Mouse (Mus musculus): ENCODE measurements around the gene Hist1h2be. TPM values are rescaled to one million over a fixed set of nuclear protein-coding genes. Genes with fewer than 3 reads are reported as not detected.
"Not testable (repeated sequence)": the region's sequence is repeated elsewhere in the genome, so short reads cannot be mapped to it uniquely, and the experiment has no call there.

Hist1h2be gene
- polyA plus RNA-seq, 1 experiment from 2014 or later, result 3.2 TPM

DNA sequence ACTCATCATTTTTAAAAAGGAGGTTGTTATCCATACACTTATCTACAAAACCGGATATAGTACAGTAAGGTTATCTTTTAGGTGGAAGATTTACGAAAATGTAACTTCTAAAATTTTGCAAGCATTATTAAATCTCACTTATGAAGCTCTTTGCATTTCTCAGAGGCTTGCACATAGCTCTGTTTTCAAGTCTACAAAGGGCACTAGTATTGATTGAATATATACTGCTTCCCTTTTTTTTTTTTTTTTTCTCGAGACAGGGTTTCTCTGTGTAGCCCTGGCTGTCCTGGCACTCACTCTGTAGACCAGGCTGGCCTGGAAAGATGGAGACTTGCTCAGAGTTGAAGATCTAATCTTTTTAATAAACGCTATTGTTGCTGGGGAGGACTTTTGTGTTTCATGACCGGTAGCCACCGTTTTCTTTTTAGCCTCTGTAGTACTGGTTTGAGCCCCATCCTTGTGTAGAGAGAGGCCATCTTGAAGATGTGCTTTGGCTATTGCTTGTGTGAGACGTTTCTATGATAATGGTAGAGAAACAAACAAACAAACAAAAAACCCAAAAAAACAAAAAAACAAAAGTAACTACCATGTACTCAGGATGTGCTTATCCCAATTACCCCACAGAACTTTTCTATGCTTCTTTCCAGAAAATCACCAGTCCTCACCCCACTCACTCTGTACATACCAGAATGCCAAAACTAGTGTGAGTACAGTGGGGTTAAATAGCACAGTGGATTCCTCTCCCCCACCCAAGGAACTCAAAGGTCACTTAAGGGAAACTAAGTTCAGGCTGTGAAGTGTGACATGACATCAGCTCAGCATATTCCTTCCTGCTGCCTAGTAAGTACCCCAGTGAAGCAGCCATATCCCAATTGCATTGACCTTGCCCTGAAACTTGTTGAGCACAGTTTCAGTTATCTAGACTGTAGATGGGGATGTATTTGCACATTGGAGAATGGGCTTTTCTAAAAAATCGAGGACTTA, 68.7 kb downstream of the Hist1h2be start:
- 49% methylated on average over 8 of the region's 8 CpGs for WGBS
- peaks cover 18% of the 10 kb centered on the region for H3K4me1 ChIP-seq (ENCODE audit: insufficient read depth, low read length)
- H3K27me3 ChIP-seq (ENCODE audit: insufficient read depth, low read length), result no peaks in the 10 kb centered on the region
- no peaks in the 10 kb centered on the region for H3K36me3 ChIP-seq (ENCODE audit: insufficient read depth, low read length)
- H3K4me2 ChIP-seq (replicated peaks; ENCODE audit: low read depth, low read length), result peak overlapping the region; percentile 68
- ATAC-seq (ENCODE audit: low FRiP score, low TSS enrichment), result no peak
- H3K4me3 ChIP-seq (ENCODE audit: low read length), result peak overlapping the region; percentile 52
- H3K27ac ChIP-seq (ENCODE audit: low read length), result peak overlapping the region; percentile 96
- no peaks in the 10 kb centered on the region for H3K9me3 ChIP-seq (ENCODE audit: low read length)
- H3K9ac ChIP-seq (replicated peaks; ENCODE audit: low read length), result peak overlapping the region; percentile 69; the same call in 1 of the 2 replicates

GRCm38 (mm10) chr13:23551146-23551834, 69.6 kb downstream of the Hist1h2be start, which contains the start of gene Hist1h4f:
Hist1h4f (minus strand) TSS chr13:23551648.
- not testable (repeated sequence) for H3K36me3 ChIP-seq (ENCODE audit: insufficient read depth, low read length); H3K9me3 ChIP-seq (ENCODE audit: low read length); H3K27me3 ChIP-seq (ENCODE audit: insufficient read depth, low read length)
- peak within 1 kb of the TSS; percentile 68 for H3K4me2 ChIP-seq (replicated peaks; ENCODE audit: low read depth, low read length)
- under 1% methylated on average over 44 of the region's 47 CpGs for WGBS
- ATAC-seq (ENCODE audit: low FRiP score, low TSS enrichment), result peak; percentile 88
- H3K4me3 ChIP-seq (ENCODE audit: low read length), result peak within 1 kb of the TSS; percentile 52
- peaks cover 14% of the 10 kb centered on the region for H3K4me1 ChIP-seq (ENCODE audit: insufficient read depth, low read length)
- peak within 1 kb of the TSS; percentile 96 for H3K27ac ChIP-seq (ENCODE audit: low read length)
- peak within 1 kb of the TSS; percentile 69 for H3K9ac ChIP-seq (replicated peaks; ENCODE audit: low read length)

GRCm38 (mm10) chr13:23550761-23551145, 70.2 kb downstream of the Hist1h2be start:
- ATAC-seq (ENCODE audit: low FRiP score, low TSS enrichment), result no peak

GRCm38 (mm10) chr13:23546694-23547093, 74.2 kb downstream of the Hist1h2be start:
- H3K36me3 ChIP-seq (ENCODE audit: insufficient read depth, low read length), result no peaks in the 10 kb centered on the region

More at GRCm38 (mm10) chr13:23550761-23551145, 70.2 kb downstream of the Hist1h2be start:
- Histone ChIP-seq H3K4me3 (ENCODE audit: low read length) (peak overlapping the region; percentile 52), H3K9ac (replicated peaks; ENCODE audit: low read length) (peak overlapping the region; percentile 69), H3K27me3 (ENCODE audit: insufficient read depth, low read length) (no peaks in the 10 kb centered on the region), H3K4me2 (replicated peaks; ENCODE audit: low read depth, low read length) (peak overlapping the region; percentile 68), H3K4me1 (ENCODE audit: insufficient read depth, low read length) (peaks cover 14% of the 10 kb centered on the region), H3K9me3 (ENCODE audit: low read length) (no peaks in the 10 kb centered on the region), H3K27ac (ENCODE audit: low read length) (peak overlapping the region; percentile 96), H3K36me3 (ENCODE audit: insufficient read depth, low read length) (no peaks in the 10 kb centered on the region)
- WGBS, result 0% methylated on average over 3 of the region's 3 CpGs

GRCm38 (mm10) chr13:23544787-23545120, 76.2 kb downstream of the Hist1h2be start:
- H3K27me3 ChIP-seq (ENCODE audit: insufficient read depth, low read length); H3K36me3 ChIP-seq (ENCODE audit: insufficient read depth, low read length); H3K4me1 ChIP-seq (ENCODE audit: insufficient read depth, low read length); H3K9me3 ChIP-seq (ENCODE audit: low read length): not testable (repeated sequence)
- 0% methylated on average over 12 of the region's 14 CpGs for WGBS
- Histone ChIP-seq H3K4me2 (replicated peaks; ENCODE audit: low read depth, low read length) (peak overlapping the region; percentile 46), H3K27ac (ENCODE audit: low read length) (peak overlapping the region; percentile 90; the same call in 1 of the 2 replicates), H3K4me3 (ENCODE audit: low read length) (peak overlapping the region; percentile 51), H3K9ac (replicated peaks; ENCODE audit: low read length) (peak overlapping the region; percentile 66; the same call in 1 of the 2 replicates)
- ATAC-seq (ENCODE audit: low FRiP score, low TSS enrichment), result peak; percentile 7; the same call in 1 of the 2 replicates

More at GRCm38 (mm10) chr13:23546694-23547093, 74.2 kb downstream of the Hist1h2be start:
- Histone ChIP-seq H3K9me3 (ENCODE audit: low read length) (no peaks in the 10 kb centered on the region), H3K9ac (replicated peaks; ENCODE audit: low read length) (no peak overlapping the region), H3K4me1 (ENCODE audit: insufficient read depth, low read length) (peaks cover 6% of the 10 kb centered on the region), H3K4me3 (ENCODE audit: low read length) (no peak overlapping the region), H3K27ac (ENCODE audit: low read length) (no peak overlapping the region), H3K27me3 (ENCODE audit: insufficient read depth, low read length) (no peaks in the 10 kb centered on the region), H3K4me2 (replicated peaks; ENCODE audit: low read depth, low read length) (no peak overlapping the region)
- WGBS, result 72% methylated on average over 5 of the region's 5 CpGs
- ATAC-seq (ENCODE audit: low FRiP score, low TSS enrichment), result no peak

DNA sequence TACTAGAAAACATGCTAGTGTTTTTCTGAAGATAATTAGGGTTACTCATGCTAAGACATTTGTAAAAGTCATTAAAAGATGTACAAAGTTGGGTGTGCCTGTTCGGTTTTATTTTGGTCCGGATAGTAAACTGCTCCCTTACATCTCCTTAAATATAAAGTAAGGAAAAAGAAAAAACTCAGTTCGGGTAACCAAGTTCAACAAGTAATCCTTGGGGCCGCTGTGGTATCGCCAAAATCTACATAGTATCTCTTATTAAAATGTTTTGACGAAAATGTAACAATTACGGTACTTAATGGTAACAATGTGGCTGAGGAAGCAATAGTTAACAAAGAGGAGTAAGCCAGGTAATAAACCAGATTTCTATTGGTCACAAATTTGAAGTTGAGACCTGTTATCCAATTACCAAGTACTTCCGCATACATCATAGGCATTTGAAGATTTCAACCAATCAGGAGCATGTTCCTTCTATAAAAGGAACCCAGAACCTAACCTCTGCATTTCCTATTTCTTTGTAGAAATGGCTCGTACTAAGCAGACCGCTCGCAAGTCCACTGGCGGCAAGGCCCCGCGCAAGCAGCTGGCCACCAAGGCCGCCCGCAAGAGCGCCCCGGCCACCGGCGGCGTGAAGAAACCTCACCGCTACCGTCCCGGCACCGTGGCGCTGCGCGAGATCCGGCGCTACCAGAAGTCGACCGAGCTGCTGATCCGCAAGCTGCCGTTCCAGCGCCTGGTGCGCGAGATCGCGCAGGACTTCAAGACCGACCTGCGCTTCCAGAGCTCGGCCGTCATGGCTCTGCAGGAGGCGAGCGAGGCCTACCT, 76.7 kb downstream of the Hist1h2be start, which contains the start of gene Hist1h3f:
TSS of gene Hist1h3f (plus strand) at position 88 of the 822 bp plus-strand sequence.
- Histone ChIP-seq H3K9me3 (ENCODE audit: low read length) (no peaks in the 10 kb centered on the region), H3K36me3 (ENCODE audit: insufficient read depth, low read length) (no peaks in the 10 kb centered on the region), H3K27me3 (ENCODE audit: insufficient read depth, low read length) (no peaks in the 10 kb centered on the region), H3K9ac (replicated peaks; ENCODE audit: low read length) (peak within 1 kb of the TSS; percentile 74), H3K27ac (ENCODE audit: low read length) (peak within 1 kb of the TSS; percentile 97), H3K4me1 (ENCODE audit: insufficient read depth, low read length) (peaks cover 5% of the 10 kb centered on the region; the same call in 1 of the 2 replicates), H3K4me2 (replicated peaks; ENCODE audit: low read depth, low read length) (peak within 1 kb of the TSS; percentile 86), H3K4me3 (ENCODE audit: low read length) (peak within 1 kb of the TSS; percentile 54)
- under 1% methylated on average over 25 of the region's 45 CpGs for WGBS
- peak; percentile 93 for ATAC-seq (ENCODE audit: low FRiP score, low TSS enrichment)

DNA sequence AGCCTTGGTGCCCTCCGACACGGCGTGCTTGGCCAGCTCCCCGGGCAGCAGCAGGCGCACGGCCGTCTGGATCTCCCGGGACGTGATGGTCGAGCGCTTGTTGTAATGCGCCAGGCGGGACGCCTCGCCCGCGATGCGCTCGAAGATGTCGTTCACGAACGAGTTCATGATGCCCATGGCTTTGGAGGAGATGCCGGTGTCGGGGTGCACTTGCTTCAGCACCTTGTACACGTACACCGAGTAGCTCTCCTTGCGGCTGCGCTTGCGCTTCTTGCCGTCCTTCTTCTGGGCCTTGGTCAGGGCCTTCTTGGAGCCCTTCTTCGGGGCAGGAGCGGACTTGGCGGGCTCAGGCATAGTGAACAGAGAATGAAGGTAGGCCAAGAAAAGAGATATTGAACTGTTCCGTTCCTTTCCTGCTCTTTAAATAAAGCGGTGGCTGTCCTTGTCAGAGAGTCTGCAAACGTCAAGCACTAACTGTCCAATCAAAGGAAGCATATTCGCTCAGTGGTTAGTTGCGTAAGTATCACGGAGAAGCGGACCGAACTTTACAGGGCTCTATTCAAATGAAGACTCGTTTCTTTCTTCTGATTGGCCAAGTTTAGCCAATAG, 77.8 kb downstream of the Hist1h2be start, which contains the start of gene Hist1h2bh:
TSS of gene Hist1h2bh (minus strand) at position 394 of the 609 bp plus-strand sequence.
- H3K9ac ChIP-seq (replicated peaks; ENCODE audit: low read length), result peak within 1 kb of the TSS; percentile 74
- H3K4me1 ChIP-seq (ENCODE audit: insufficient read depth, low read length); H3K9me3 ChIP-seq (ENCODE audit: low read length); H3K27me3 ChIP-seq (ENCODE audit: insufficient read depth, low read length); H3K36me3 ChIP-seq (ENCODE audit: insufficient read depth, low read length): not testable (repeated sequence)
- H3K4me2 ChIP-seq (replicated peaks; ENCODE audit: low read depth, low read length), result peak within 1 kb of the TSS; percentile 86
- H3K27ac ChIP-seq (ENCODE audit: low read length), result peak within 1 kb of the TSS; percentile 97
- peak within 1 kb of the TSS; percentile 54 for H3K4me3 ChIP-seq (ENCODE audit: low read length)
- WGBS, result under 1% methylated on average over 30 of the region's 42 CpGs
- peak; percentile 96 for ATAC-seq (ENCODE audit: low FRiP score, low TSS enrichment)

DNA sequence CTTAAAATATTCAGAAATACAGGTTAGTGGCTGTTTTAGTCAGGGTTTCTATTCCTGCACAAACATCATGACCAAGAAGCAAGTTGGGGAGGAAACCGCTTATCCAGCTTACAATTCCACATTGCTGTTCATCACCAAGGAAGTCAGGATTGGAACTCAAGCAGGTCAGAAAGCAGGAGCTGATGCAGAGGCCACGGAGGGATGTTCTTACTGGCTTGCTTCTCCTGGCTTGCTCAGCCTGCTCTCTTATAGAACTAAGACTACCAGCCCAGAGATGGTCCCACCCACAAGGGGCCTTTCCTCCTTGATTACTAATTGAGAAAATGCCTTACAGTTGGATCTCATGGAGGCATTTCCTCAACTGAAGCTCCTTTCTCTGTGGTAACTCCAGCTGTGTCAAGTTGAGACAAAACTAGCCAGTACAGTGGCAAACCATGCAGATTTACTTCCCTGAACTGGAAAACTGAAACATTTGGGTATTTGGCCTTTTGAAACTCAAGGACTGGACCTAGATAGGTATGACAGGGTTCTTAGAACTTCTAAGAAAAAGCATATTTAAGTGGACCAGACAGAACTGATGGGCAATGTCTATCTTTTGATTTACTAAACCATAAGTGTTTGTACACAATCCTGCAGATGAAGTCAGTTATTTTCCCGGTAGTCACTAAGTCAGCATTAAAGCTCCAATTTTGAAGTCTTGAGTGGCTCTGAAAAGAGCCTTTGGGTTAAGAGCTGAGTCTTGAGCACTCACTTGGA, 78.5 kb downstream of the Hist1h2be start:
- H3K4me1 ChIP-seq (ENCODE audit: insufficient read depth, low read length); H3K27me3 ChIP-seq (ENCODE audit: insufficient read depth, low read length); H3K36me3 ChIP-seq (ENCODE audit: insufficient read depth, low read length); H3K9me3 ChIP-seq (ENCODE audit: low read length); ATAC-seq (ENCODE audit: low FRiP score, low TSS enrichment): not testable (repeated sequence)
- H3K4me3 ChIP-seq (ENCODE audit: low read length), result peak overlapping the region; percentile 54
- H3K9ac ChIP-seq (replicated peaks; ENCODE audit: low read length), result peak overlapping the region; percentile 74
- peak overlapping the region; percentile 92 for H3K27ac ChIP-seq (ENCODE audit: low read length)
- 4% methylated on average over 3 of the region's 3 CpGs for WGBS
- H3K4me2 ChIP-seq (replicated peaks; ENCODE audit: low read depth, low read length), result peak overlapping the region; percentile 56
